Mouse (Mus musculus): ENCODE measurements around the gene Adipor2. TPM values are rescaled to one million over a fixed set of nuclear protein-coding genes. Genes with fewer than 3 reads are reported as not detected.

Adipor2 gene
- polyA plus RNA-seq, 1 experiment from 2014 or later = 18.7 TPM

DNA sequence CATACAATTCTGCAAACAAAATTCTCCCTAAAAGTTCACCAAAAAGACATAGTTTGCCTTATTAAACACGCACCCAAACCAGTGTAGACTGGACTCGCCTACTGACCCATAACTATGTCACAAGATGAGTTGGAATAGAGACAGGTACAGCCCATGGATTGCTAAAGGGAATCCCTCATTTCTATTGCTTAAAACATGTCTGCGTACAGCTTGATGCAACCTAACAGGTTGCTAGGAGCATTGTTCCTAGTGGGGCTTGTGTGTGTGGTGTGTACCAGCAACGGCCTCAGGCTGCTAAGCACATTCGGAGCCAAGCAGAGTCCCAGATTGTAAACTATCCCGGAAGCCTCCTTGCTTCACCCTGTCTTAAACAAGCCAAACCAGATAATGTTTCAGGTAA lies 861 bp downstream of the Adipor2 start:
- no peaks in the 10 kb centered on the region for H3K27me3 ChIP-seq (ENCODE audit: control insufficient read depth, insufficient read depth, low read length)
- H3K4me3 ChIP-seq (ENCODE audit: low read depth, low read length) = no peak overlapping the region
- no peaks in the 10 kb centered on the region for H3K4me1 ChIP-seq (ENCODE audit: control insufficient read depth, insufficient read depth, low read length)
- H3K4me2 ChIP-seq (ENCODE audit: low read depth, severe bottlenecking) = no peak overlapping the region
- DNase-seq (ENCODE audit: low spot score) = no peak
- no peak overlapping the region for H3K27ac ChIP-seq (replicated peaks; ENCODE audit: low read depth, low read length)
- no peak overlapping the region for H3K9ac ChIP-seq (ENCODE audit: low read length)
- whole genome bisulfite sequencing = 76% methylated on average over 6 of the region's 6 CpGs
- no peak for ATAC-seq (ENCODE audit: insufficient number of reproducible peaks, low FRiP score, low TSS enrichment, low read depth)
- H3K36me3 ChIP-seq (ENCODE audit: control insufficient read depth, insufficient read depth, low read length) = no peaks in the 10 kb centered on the region
- H3K9me3 ChIP-seq (ENCODE audit: control insufficient read depth, low read length) = no peaks in the 10 kb centered on the region

DNA sequence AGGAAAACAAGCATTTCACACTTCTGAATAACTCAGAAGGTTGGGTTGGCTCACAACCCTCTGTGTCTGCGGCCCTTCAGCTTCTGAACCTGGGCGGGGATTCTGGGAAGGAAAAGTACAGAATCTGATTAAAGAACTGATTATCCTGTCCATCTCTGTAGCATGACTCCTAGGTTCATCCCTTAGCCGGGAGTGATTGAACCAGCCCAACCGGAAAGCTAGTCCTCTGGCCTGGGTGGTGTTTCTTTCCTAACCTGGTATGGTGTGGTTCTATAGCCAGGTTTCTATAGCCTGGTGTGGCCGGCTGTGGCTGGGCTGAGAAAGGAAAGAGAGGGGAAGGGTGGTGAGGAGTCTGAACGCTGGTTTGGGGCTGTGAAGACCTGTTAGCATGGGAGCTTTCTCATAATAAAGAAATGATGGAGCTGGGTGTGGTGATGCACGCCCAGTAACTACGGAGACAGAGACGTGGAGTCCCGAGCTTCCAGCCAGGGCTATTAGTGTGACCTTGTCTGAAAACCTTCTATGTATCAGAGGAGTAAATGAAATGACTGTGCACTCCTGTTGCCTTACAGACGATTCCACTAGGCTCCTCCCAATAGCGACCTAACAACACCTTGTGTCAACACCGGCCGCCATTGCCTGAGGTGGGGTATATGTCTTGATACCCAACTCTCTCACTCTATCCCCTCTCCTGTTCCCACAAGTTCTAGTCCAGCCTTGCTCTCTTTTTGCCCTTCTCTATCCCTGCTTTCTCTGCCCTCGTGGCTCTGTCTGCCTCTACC lies 3.1 kb downstream of the Adipor2 start:
- ATAC-seq (ENCODE audit: insufficient number of reproducible peaks, low FRiP score, low TSS enrichment, low read depth) (no peak), DNase-seq (ENCODE audit: low spot score) (no peak)
- no peaks in the 10 kb centered on the region for H3K9me3 ChIP-seq (ENCODE audit: control insufficient read depth, low read length)
- no peak overlapping the region for H3K27ac ChIP-seq (replicated peaks; ENCODE audit: low read depth, low read length)
- H3K27me3 ChIP-seq (ENCODE audit: control insufficient read depth, insufficient read depth, low read length) = no peaks in the 10 kb centered on the region
- no peak overlapping the region for H3K4me2 ChIP-seq (ENCODE audit: low read depth, severe bottlenecking)
- H3K4me1 ChIP-seq (ENCODE audit: control insufficient read depth, insufficient read depth, low read length) = no peaks in the 10 kb centered on the region
- H3K9ac ChIP-seq (ENCODE audit: low read length) = no peak overlapping the region
- WGBS = 85% methylated on average over 15 of the region's 15 CpGs
- H3K36me3 ChIP-seq (ENCODE audit: control insufficient read depth, insufficient read depth, low read length) = no peaks in the 10 kb centered on the region
- H3K4me3 ChIP-seq (ENCODE audit: low read depth, low read length) = no peak overlapping the region

DNA sequence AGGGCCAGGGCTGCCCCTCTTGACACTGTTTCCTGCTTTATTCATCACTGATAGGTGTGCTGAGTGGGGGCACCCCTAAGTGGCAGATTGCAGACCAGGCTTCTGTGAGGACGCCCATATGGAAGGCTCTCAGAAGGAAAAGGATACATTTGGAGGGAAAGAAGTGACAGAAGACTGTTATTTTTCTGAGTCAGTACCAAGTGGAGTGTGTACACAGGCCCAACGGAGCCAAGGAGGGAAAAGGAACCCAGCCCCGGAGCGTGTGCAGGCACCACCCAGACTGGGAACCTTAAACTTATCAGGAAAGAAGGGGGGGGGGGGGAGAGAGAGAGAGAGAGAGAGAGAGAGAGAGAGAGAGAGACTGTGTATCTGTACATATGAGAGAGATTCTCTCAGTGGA lies 4.9 kb downstream of the Adipor2 start:
- H3K36me3 ChIP-seq (ENCODE audit: control insufficient read depth, insufficient read depth, low read length) = no peaks in the 10 kb centered on the region
- no peak overlapping the region for H3K9ac ChIP-seq (ENCODE audit: low read length)
- no peaks in the 10 kb centered on the region for H3K9me3 ChIP-seq (ENCODE audit: control insufficient read depth, low read length)
- H3K4me2 ChIP-seq (ENCODE audit: low read depth, severe bottlenecking) = no peak overlapping the region
- no peaks in the 10 kb centered on the region for H3K4me1 ChIP-seq (ENCODE audit: control insufficient read depth, insufficient read depth, low read length)
- DNase-seq (ENCODE audit: low spot score) (no peak), ATAC-seq (ENCODE audit: insufficient number of reproducible peaks, low FRiP score, low TSS enrichment, low read depth) (no peak)
- no peak overlapping the region for H3K4me3 ChIP-seq (ENCODE audit: low read depth, low read length)
- 83% methylated on average over 4 of the region's 4 CpGs for WGBS
- no peaks in the 10 kb centered on the region for H3K27me3 ChIP-seq (ENCODE audit: control insufficient read depth, insufficient read depth, low read length)
- H3K27ac ChIP-seq (replicated peaks; ENCODE audit: low read depth, low read length) = no peak overlapping the region

- no peak overlapping the region for H3K4me2 ChIP-seq (ENCODE audit: low read depth, severe bottlenecking)
- 80% methylated on average over 3 of the region's 3 CpGs for WGBS
These were observed 6.0 kb downstream of the Adipor2 start for GRCm38 (mm10) chr6:119411511-119411910.

DNA sequence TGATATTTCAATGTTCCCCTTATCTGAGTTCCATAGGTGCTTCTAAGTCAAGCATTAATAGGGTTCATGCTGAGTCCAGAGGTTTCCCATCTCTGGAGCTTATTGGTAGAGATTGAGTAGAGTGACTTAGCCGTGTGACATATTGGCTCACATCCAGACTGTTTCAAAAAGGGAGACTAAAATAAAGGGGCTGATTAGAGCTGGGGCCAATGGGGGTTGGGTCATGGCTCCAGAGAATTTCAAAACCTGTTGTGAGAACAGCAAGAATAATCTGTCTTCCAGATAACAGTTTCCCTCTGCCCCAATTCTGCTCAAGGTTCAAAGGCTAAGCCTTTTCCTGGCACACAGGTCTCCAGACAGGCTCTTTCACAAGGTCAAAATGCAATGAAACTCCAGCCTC lies 7.7 kb downstream of the Adipor2 start:
- no peaks in the 10 kb centered on the region for H3K9me3 ChIP-seq (ENCODE audit: control insufficient read depth, low read length)
- no peak overlapping the region for H3K9ac ChIP-seq (ENCODE audit: low read length)
- H3K4me1 ChIP-seq (ENCODE audit: control insufficient read depth, insufficient read depth, low read length) = no peaks in the 10 kb centered on the region
- H3K27ac ChIP-seq (replicated peaks; ENCODE audit: low read depth, low read length) = no peak overlapping the region
- no peak for ATAC-seq (ENCODE audit: insufficient number of reproducible peaks, low FRiP score, low TSS enrichment, low read depth)
- no peak overlapping the region for H3K4me2 ChIP-seq (ENCODE audit: low read depth, severe bottlenecking)
- no peak for DNase-seq (ENCODE audit: low spot score)
- H3K36me3 ChIP-seq (ENCODE audit: control insufficient read depth, insufficient read depth, low read length) = no peaks in the 10 kb centered on the region
- H3K4me3 ChIP-seq (ENCODE audit: low read depth, low read length) = no peak overlapping the region
- 84% methylated on average over 1 of the region's 1 CpGs for WGBS
- H3K27me3 ChIP-seq (ENCODE audit: control insufficient read depth, insufficient read depth, low read length) = no peaks in the 10 kb centered on the region

More at GRCm38 (mm10) chr6:119411511-119411910, 6.0 kb downstream of the Adipor2 start:
- H3K36me3 ChIP-seq (ENCODE audit: control insufficient read depth, insufficient read depth, low read length) = no peaks in the 10 kb centered on the region
- no peaks in the 10 kb centered on the region for H3K9me3 ChIP-seq (ENCODE audit: control insufficient read depth, low read length)
- no peaks in the 10 kb centered on the region for H3K4me1 ChIP-seq (ENCODE audit: control insufficient read depth, insufficient read depth, low read length)
- ATAC-seq (ENCODE audit: insufficient number of reproducible peaks, low FRiP score, low TSS enrichment, low read depth) = no peak
- H3K27ac ChIP-seq (replicated peaks; ENCODE audit: low read depth, low read length) = no peak overlapping the region
- H3K27me3 ChIP-seq (ENCODE audit: control insufficient read depth, insufficient read depth, low read length) = no peaks in the 10 kb centered on the region
- no peak overlapping the region for H3K9ac ChIP-seq (ENCODE audit: low read length)
- no peak for DNase-seq (ENCODE audit: low spot score)
- no peak overlapping the region for H3K4me3 ChIP-seq (ENCODE audit: low read depth, low read length)

- H3K4me1 ChIP-seq (ENCODE audit: control insufficient read depth, insufficient read depth, low read length) = no peaks in the 10 kb centered on the region
- H3K27ac ChIP-seq (replicated peaks; ENCODE audit: low read depth, low read length) = no peak overlapping the region
- no peak overlapping the region for H3K9ac ChIP-seq (ENCODE audit: low read length)
- ATAC-seq (ENCODE audit: insufficient number of reproducible peaks, low FRiP score, low TSS enrichment, low read depth) (no peak), DNase-seq (ENCODE audit: low spot score) (no peak)
- H3K9me3 ChIP-seq (ENCODE audit: control insufficient read depth, low read length) = no peaks in the 10 kb centered on the region
- no peak overlapping the region for H3K4me2 ChIP-seq (ENCODE audit: low read depth, severe bottlenecking)
- H3K36me3 ChIP-seq (ENCODE audit: control insufficient read depth, insufficient read depth, low read length) = no peaks in the 10 kb centered on the region
- H3K27me3 ChIP-seq (ENCODE audit: control insufficient read depth, insufficient read depth, low read length) = no peaks in the 10 kb centered on the region
- no peak overlapping the region for H3K4me3 ChIP-seq (ENCODE audit: low read depth, low read length)
- WGBS = 82% methylated on average over 9 of the region's 9 CpGs
These were observed 8.9 kb downstream of the Adipor2 start for GRCm38 (mm10) chr6:119408582-119408981.

DNA sequence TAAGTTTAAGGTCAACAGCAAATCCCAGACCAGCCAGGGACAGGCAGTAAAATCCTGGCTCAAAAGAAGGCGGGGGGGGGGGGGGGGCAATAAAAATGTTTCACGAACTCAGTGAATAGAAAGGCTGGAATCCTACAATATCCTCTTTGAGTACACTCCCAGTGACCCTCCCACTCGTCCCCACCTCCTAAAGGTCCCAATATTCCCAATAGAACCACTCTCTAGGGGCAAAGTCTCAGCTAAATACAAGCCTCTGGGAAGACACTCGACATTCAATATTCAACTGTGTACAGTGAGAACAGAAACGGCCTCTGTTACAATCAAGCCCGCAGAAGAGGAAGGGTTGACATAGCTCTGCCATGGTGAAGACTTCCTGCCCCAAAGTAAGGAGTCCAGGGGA lies 9.7 kb downstream of the Adipor2 start:
- no peak for DNase-seq (ENCODE audit: low spot score)
- no peak for ATAC-seq (ENCODE audit: insufficient number of reproducible peaks, low FRiP score, low TSS enrichment, low read depth)
- H3K4me3 ChIP-seq (ENCODE audit: low read depth, low read length) = no peak overlapping the region
- H3K9ac ChIP-seq (ENCODE audit: low read length) = no peak overlapping the region
- H3K36me3 ChIP-seq (ENCODE audit: control insufficient read depth, insufficient read depth, low read length) = no peaks in the 10 kb centered on the region
- no peak overlapping the region for H3K27ac ChIP-seq (replicated peaks; ENCODE audit: low read depth, low read length)
- H3K9me3 ChIP-seq (ENCODE audit: control insufficient read depth, low read length) = no peaks in the 10 kb centered on the region
- no peak overlapping the region for H3K4me2 ChIP-seq (ENCODE audit: low read depth, severe bottlenecking)
- no peaks in the 10 kb centered on the region for H3K4me1 ChIP-seq (ENCODE audit: control insufficient read depth, insufficient read depth, low read length)
- no peaks in the 10 kb centered on the region for H3K27me3 ChIP-seq (ENCODE audit: control insufficient read depth, insufficient read depth, low read length)
- WGBS = 59% methylated on average over 6 of the region's 6 CpGs

DNA sequence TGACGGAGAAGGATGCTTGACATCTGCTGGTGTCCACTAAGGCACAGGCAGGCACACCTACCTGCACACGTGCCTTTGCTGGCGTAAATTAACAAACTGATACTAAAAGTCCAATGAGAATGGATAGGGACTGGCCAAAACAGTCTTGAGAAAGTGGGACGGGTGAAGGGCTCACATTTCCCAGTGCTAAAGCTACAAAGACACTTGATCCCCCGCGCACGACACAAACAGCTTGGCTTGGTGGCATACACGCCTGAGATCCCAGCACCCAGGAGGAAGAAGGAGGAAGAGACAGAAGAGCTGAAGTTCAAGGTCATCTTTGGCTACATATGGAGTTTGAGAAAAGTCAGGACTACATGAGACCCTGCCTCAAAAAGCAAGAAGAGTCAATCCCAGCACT lies 11.0 kb downstream of the Adipor2 start:
- H3K9ac ChIP-seq (ENCODE audit: low read length) = no peak overlapping the region
- no peaks in the 10 kb centered on the region for H3K36me3 ChIP-seq (ENCODE audit: control insufficient read depth, insufficient read depth, low read length)
- no peak overlapping the region for H3K4me3 ChIP-seq (ENCODE audit: low read depth, low read length)
- no peak for DNase-seq (ENCODE audit: low spot score)
- H3K4me2 ChIP-seq (ENCODE audit: low read depth, severe bottlenecking) = no peak overlapping the region
- H3K9me3 ChIP-seq (ENCODE audit: control insufficient read depth, low read length) = no peaks in the 10 kb centered on the region
- no peak overlapping the region for H3K27ac ChIP-seq (replicated peaks; ENCODE audit: low read depth, low read length)
- 86% methylated on average over 8 of the region's 8 CpGs for WGBS
- no peaks in the 10 kb centered on the region for H3K4me1 ChIP-seq (ENCODE audit: control insufficient read depth, insufficient read depth, low read length)
- no peak for ATAC-seq (ENCODE audit: insufficient number of reproducible peaks, low FRiP score, low TSS enrichment, low read depth)
- H3K27me3 ChIP-seq (ENCODE audit: control insufficient read depth, insufficient read depth, low read length) = no peaks in the 10 kb centered on the region

DNA sequence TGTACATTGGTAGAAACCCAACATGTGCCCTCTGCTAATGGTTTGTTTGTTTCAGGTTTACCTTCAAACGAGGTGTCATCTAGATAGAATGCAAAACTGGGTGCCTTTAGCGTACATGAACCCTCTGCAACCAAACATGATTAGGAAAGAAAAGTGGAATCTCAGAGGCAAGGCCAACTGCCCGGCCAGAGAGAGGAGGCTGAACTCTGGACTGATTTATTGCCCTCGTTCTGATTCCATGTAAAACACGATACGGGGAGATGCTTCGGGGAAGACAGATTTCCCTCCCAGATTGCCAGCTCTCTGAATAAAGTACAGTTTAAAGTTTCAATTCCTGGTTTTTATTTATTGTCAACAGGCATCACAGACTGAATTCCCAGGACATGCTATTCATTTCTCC lies 12.2 kb downstream of the Adipor2 start:
- no peak overlapping the region for H3K4me2 ChIP-seq (ENCODE audit: low read depth, severe bottlenecking)
- ATAC-seq (ENCODE audit: insufficient number of reproducible peaks, low FRiP score, low TSS enrichment, low read depth) (no peak), DNase-seq (ENCODE audit: low spot score) (no peak)
- H3K4me3 ChIP-seq (ENCODE audit: low read depth, low read length) = no peak overlapping the region
- no peak overlapping the region for H3K27ac ChIP-seq (replicated peaks; ENCODE audit: low read depth, low read length)
- no peaks in the 10 kb centered on the region for H3K4me1 ChIP-seq (ENCODE audit: control insufficient read depth, insufficient read depth, low read length)
- WGBS = 51% methylated on average over 7 of the region's 7 CpGs
- H3K36me3 ChIP-seq (ENCODE audit: control insufficient read depth, insufficient read depth, low read length) = no peaks in the 10 kb centered on the region
- no peaks in the 10 kb centered on the region for H3K9me3 ChIP-seq (ENCODE audit: control insufficient read depth, low read length)
- no peak overlapping the region for H3K9ac ChIP-seq (ENCODE audit: low read length)
- no peaks in the 10 kb centered on the region for H3K27me3 ChIP-seq (ENCODE audit: control insufficient read depth, insufficient read depth, low read length)
